Mouse (Mus musculus) mouse trophoblast stem cell (cell line): ENCODE measurements around the gene Abcc9.

ENCODE experiments used
- in situ Hi-C, 2 experiments: fragments of 300-500 bp; cut with MseI, MboI; formaldehyde crosslinking; loops; 2 replicates in 1 of 2; 3 replicates in 1 of 2; pipeline ENCODE4 v1.15.1; 2025

Abcc9 gene

DNA sequence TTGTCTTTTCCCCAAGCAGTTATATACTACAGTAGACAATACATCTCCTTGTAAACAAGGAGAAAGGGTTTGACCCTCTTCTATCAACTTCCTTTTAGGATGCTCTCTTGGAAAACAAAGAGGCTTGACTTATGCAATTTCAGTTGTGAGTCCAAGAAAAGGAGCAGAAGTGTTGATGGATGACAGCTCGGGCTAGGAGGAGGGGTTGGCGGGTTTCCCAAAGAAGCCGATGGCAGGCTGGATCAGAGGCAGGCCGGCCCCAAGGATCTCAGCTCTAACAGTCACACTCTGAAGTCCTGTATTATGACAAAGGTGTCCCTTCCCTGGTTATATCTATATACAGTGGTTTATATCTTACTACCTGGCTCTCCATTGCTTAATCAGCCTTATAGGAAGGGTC lies 150.6 kb downstream of the Abcc9 start:
- in situ Hi-C loops, result no loop called here

DNA sequence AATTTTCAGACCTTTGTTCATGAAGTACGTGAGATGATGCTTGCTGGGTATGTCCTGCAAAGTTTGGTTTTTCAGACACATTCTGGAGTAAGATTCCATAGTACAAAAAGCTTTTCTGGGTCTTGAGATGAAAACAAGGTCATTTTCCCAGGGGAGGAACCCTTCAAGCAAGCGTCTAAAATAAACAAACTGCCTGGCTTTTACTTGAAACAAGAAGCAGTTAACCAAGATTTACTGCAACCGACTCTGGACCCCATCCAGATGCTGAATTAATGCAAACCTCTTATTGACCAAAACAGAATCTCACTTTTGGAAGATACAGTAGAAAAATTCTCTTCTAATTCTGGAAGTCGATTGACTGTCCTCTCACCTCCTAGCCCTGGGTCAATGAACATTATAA lies 151.2 kb downstream of the Abcc9 start:
- in situ Hi-C loops, result no loop called here

DNA sequence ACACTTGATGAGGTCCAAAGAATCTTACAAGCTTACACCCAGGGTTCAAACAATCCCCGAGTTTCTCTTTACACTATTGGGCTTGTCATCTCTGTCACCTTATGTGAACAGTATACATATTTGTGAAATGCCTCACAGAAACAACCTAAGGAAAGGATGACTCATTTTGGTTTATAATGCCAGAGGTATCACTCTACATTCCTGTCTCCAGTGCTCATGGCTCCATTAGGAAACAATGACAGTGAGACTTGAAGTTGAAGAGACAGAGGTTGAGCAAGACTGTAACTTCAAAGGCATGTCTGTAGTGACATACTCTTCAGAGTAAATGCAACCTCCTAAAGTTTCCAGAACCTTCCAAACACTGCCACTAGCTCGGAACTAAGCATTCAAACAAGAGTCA lies 153.7 kb downstream of the Abcc9 start:
- in situ Hi-C loops, result no loop called here

DNA sequence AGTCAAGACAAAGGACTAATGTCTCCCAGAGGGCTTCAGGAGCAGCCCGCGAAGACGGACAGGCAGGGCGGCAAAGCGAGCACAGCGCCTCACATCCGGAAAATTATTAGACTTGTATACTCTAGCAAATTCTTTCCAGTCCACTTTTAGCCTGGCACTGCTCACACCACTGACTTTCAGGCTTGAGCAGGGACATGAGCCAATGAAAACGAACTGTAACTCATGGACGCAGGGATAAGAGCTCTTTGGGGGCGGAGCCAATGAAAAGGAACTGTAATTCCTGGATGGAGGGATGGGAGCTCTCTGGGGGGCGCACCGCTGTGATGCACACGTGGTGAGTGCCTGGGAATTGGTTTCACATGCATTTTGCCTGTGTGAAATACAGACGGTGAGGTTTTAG lies 157.0 kb downstream of the Abcc9 start:
- in situ Hi-C loops, result no loop called here

DNA sequence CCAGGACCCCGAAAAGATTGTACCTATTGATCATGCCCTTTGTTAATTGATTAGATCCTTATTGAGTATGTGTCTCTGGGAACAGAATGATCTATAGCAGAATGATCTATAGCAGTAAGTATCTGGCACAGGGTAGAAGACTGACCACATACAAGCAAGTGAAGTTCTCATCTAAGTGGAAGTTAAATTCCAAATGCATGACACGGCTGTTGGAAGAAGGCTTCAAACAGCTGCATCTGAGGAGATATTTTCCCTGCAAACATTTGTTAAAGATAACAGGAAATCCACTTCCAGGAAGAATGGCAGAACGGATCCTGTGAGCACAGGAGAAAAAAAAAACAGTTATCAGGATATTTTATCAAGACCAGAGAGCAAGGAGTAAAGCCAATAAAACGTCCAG lies 158.5 kb downstream of the Abcc9 start:
- in situ Hi-C loops, result no loop called here

DNA sequence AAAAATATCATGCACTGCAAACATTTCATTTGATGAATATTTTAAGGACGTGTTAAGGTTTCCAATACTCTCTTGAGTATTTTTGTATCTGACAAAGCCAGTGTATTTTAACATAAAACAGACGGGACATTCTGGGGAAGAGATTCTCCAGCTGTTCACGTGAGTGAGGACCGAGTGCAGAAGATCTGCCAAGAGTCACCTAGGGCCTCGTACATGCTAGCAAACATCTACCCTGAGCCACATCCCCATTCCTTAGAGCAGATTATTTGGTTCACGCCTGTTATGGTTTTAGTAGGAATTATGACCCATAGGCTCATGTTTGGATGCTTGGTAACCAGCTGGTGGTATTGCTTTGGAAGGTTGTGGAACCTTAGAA lies 159.3 kb downstream of the Abcc9 start:
- in situ Hi-C loops, result no loop called here

DNA sequence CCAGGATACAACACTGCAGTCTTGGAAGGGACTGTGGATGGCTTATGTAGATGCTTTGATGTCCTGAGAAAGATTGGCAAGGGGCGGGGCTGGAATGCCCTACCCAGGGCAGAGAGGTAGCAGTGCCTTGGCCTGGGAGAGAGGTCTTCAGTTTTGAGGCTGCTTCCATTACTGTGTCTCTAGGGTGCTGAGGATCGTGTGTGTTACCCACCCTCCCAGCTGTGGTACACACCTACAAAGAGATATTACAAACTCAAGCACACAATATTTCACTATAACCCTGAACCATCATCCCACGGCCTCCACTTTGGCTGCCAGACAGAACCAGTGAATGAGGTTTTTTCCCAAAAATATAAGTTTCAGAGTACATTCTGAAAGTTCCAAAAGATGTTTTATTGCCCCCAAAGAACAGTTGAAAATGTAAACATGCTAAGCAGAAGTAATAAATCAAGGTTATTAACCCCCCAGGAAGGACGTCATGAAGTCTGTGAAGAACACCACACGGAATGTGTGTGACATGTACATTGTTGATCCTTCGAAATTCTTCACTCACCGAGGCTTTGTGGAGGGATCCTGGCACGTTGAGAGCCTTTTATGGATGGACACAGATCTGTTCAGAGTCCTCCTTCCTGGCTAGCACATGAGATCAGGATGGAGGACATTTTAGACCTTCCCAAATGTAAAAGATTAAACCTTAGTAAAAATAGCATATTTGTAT lies 159.9 kb downstream of the Abcc9 start:
- in situ Hi-C loops, result no loop called here

DNA sequence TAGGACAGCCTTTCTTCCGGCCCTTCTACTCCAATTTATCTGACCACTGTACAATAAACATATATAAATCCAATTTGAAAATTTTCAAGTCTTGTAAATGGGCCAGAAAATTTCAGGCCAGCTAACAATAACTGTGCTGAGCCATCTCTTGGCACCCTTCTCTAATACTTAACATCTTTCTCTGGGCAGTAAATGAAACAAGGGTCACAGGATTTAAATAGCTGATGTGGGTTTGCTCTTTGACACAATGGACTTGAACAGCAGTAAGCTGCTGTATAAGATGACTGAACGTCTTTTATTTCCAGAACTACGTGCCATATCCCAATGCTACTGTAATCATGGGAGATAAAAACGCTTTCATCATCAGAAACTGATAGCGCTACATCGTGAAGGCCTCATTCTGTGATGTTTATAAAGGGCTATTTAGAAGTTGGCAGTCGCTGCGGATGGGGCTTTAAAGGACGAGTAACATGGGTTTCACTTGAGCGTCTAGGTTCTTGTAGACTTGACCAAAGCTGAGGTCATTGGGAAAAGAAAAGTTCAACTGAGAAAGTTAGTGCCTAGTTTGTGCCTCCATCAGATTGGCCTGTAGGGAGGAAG lies 161.5 kb downstream of the Abcc9 start:
- in situ Hi-C loops, result no loop called here

DNA sequence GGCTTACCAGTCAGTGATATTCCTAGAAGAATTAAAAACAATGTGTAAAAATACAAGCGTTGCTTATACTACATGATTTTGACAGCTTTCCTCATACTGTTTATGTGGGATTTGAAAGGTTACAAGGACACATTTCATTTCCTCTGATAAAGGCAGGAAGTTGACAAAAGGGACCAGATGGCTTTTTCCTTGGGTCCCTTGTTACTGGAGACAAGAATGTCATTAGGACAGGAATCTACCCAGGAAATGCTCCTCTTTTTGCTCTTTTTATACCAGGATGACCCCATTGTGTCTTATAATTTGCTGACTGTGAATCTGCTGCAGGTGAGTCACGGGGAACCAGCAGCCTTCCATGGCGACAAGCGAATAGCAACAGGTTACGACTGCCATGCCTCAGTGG lies 162.0 kb downstream of the Abcc9 start:
- in situ Hi-C loops, result no loop called here

DNA sequence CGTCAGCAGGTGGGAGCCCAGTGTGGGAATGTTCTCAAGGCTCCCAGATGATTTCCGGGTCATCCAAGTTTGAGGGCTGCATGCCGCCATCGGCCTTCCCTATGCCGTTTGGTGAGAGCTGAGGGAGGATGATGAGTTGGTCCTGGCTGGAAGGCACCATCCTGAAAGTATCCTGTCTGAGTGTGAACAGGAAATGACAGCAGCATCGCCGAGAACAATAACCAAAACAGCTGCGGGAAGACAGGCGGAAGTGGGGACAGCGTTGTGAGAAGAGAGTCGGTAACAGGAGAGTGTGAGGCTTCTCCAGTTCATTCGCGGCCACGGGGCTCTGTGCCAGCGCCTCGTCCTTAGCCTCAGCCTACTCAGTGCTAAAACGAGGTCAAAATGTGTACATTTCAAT lies 163.6 kb downstream of the Abcc9 start:
- in situ Hi-C loops, result no loop called here
